8 mouse cellular contexts compared by ENCODE assay signal in genomic region chr3:22090431-22091265, GRCm38 (mm10). TPM values are rescaled to one million over a fixed set of nuclear protein-coding genes. Genes with fewer than 3 reads are reported as not detected.
DNase-seq lines count a peak whose midpoint lies in the region; ATAC-seq and TF ChIP-seq lines count a peak whose summit lies in the region.

No protein-coding gene starts in this region.

- H3K27me3 ChIP-seq in limb, embryonic 12.5 days, result no peaks in the 10 kb centered on the region
- H3K27me3 ChIP-seq in limb, embryonic 10.5 days (ENCODE audit: low read depth, poor library complexity, severe bottlenecking), result no peaks in the 10 kb centered on the region
- H3K27me3 ChIP-seq in stomach, embryonic 14.5 days (ENCODE audit: control insufficient read depth, insufficient read depth, low read length), result no peaks in the 10 kb centered on the region

- peaks cover 44% of the 10 kb centered on the region for H3K4me1 ChIP-seq in limb, embryonic 12.5 days (replicated peaks)
- H3K4me1 ChIP-seq in limb, embryonic 10.5 days, result peaks cover 31% of the 10 kb centered on the region
- peaks cover 21% of the 10 kb centered on the region; the same call in 1 of the 2 replicates for H3K4me1 ChIP-seq in stomach, embryonic 14.5 days (ENCODE audit: control insufficient read depth, insufficient read depth, low read length)

- no peak overlapping the region for H3K9ac ChIP-seq in limb, embryonic 12.5 days (replicated peaks)
- H3K9ac ChIP-seq in stomach, embryonic 14.5 days (replicated peaks; ENCODE audit: low read depth, low read length), result no peak overlapping the region

- no peak for TF ChIP-seq CTCF in left cerebral cortex, adult 2 months (IDR thresholded peaks at IDR 0.05)

- DNase-seq in limb, embryonic 10.5 days (ENCODE audit: low spot score), result no peak
- peak; percentile 18 for DNase-seq in forelimb bud, embryonic 11.5 days (ENCODE audit: low read depth, low spot score)
- DNase-seq in kidney, postnatal 10 days, result peak; percentile 73
- no peak for DNase-seq in left cerebral cortex, adult 2 months (ENCODE audit: extremely low spot score in 1 of 2, low spot score in 2 of 2)
- DNase-seq in right cerebral cortex, postnatal 36 days (ENCODE audit: low spot score in 2 of 2), result no peak
- no peak for DNase-seq in B cell, adult 2 months

- peaks cover 3% of the 10 kb centered on the region; the same call in 1 of the 2 replicates for H3K36me3 ChIP-seq in limb, embryonic 12.5 days
- H3K36me3 ChIP-seq in limb, embryonic 10.5 days, result no peaks in the 10 kb centered on the region
- no peaks in the 10 kb centered on the region for H3K36me3 ChIP-seq in stomach, embryonic 14.5 days (ENCODE audit: control insufficient read depth, insufficient read depth, low read length)

- ATAC-seq in limb, embryonic 12.5 days (ENCODE audit: insufficient number of reproducible peaks, insufficient read depth, low FRiP score, low TSS enrichment, low read depth), result no peak
- ATAC-seq in stomach, embryonic 14.5 days (ENCODE audit: insufficient number of reproducible peaks, insufficient read depth, low FRiP score, low read depth), result peak; percentile 72

- WGBS in limb, embryonic 12.5 days, result 68% methylated on average over 8 of the region's 8 CpGs
- 86% methylated on average over 8 of the region's 8 CpGs for WGBS in limb, embryonic 10.5 days
- 52% methylated on average over 8 of the region's 8 CpGs for WGBS in stomach, embryonic 14.5 days

- intact Hi-C loops in left cerebral cortex, adult 2 months (cut with DNase I), result no loop called here

- H3K9me3 ChIP-seq in limb, embryonic 12.5 days, result no peaks in the 10 kb centered on the region
- no peaks in the 10 kb centered on the region for H3K9me3 ChIP-seq in limb, embryonic 10.5 days (replicated peaks)
- H3K9me3 ChIP-seq in stomach, embryonic 14.5 days (ENCODE audit: control insufficient read depth, low read depth, low read length), result no peaks in the 10 kb centered on the region

- no peak overlapping the region for H3K4me2 ChIP-seq in limb, embryonic 12.5 days
- no peak overlapping the region; the same call in 1 of the 2 replicates for H3K4me2 ChIP-seq in stomach, embryonic 14.5 days (replicated peaks; ENCODE audit: low read depth, low read length)

- H3K4me3 ChIP-seq in limb, embryonic 12.5 days (replicated peaks), result no peak overlapping the region
- H3K4me3 ChIP-seq in limb, embryonic 10.5 days, result no peak overlapping the region
- no peak overlapping the region for H3K4me3 ChIP-seq in stomach, embryonic 14.5 days (ENCODE audit: low read depth, low read length)
- H3K4me3 ChIP-seq in left cerebral cortex, adult 2 months, result no peak overlapping the region

- H3K27ac ChIP-seq in limb, embryonic 12.5 days, result 0 out of 2 replicates have a peak overlapping the region, but pooled peaks have one; percentile 12
- no peak overlapping the region for H3K27ac ChIP-seq in limb, embryonic 10.5 days
- H3K27ac ChIP-seq in stomach, embryonic 14.5 days (ENCODE audit: low read length), result no peak overlapping the region
- no peak overlapping the region for H3K27ac ChIP-seq in left cerebral cortex, adult 2 months

RNA-seq across cellular contexts. Expression of gene Tbl1xr1, which starts 14.2 kb away (rescaled TPM):
- 35.6 and 38.0 TPM in 2 replicates for polyA plus RNA-seq in limb, embryonic 12.5 days (2016; fragmentation: Nextera tagmentation; extraction: Ambion mirVana)
- 23.8 and 27.5 TPM in 2 replicates for polyA plus RNA-seq in limb, embryonic 10.5 days (2016; fragmentation: Nextera tagmentation; extraction: Ambion mirVana)
- 40.0 and 45.7 TPM in 2 replicates for polyA plus RNA-seq in stomach, embryonic 14.5 days (2014; fragmentation: Nextera tagmentation; extraction: Ambion mirVana)
- total RNA-seq in left cerebral cortex, adult 2 months (2021), result 100 to 1,000 TPM; 129 to 139 TPM

Comparison
In these comparisons a context has a peak if more than half of its experiments do, and no peak if none do; other contexts are left out.
1. DNase-seq: peak in forelimb bud, embryonic 11.5 days (single experiment) and kidney, postnatal 10 days (single experiment); none in limb, embryonic 10.5 days (single experiment), left cerebral cortex, adult 2 months (0 of 2), right cerebral cortex, postnatal 36 days (0 of 2) and B cell, adult 2 months (0 of 2).